Mouse (Mus musculus): ENCODE measurements at regions not wholly inside any gene's neighbourhood (a gene's known extent, or its start where the extent isn't known, plus 50 kb on each side); places are given as distances from the start of the nearest gene placed in this dataset.
A peak's percentile ranks its signal among the peaks of the same experiment; 100 is the strongest.

- Histone ChIP-seq H3K27ac (no peak overlapping the region), H3K4me2 (replicated peaks) (no peak overlapping the region), H3K27me3 (no peaks in the 10 kb centered on the region), H3K4me1 (no peaks in the 10 kb centered on the region), H3K36me3 (no peaks in the 10 kb centered on the region), H3K4me3 (no peak overlapping the region), H3K9ac (no peak overlapping the region), H3K9me3 (replicated peaks) (no peaks in the 10 kb centered on the region)
- WGBS: 93% methylated on average over 5 of the region's 5 CpGs
- ATAC-seq (ENCODE audit: low FRiP score): no peak
These were observed 545.4 kb upstream of the Atp11b start for GRCm38 (mm10) chr3:35208526-35208925.

- H3K36me3 ChIP-seq: no peaks in the 10 kb centered on the region
- WGBS: 86% methylated on average over 6 of the region's 6 CpGs
These were observed 534.5 kb upstream of the Atp11b start for GRCm38 (mm10) chr3:35219394-35219793.

GRCm38 (mm10) chr3:35221183-35221582, 532.7 kb upstream of the Atp11b start:
- Histone ChIP-seq H3K9me3 (replicated peaks) (no peaks in the 10 kb centered on the region), H3K36me3 (no peaks in the 10 kb centered on the region), H3K9ac (no peak overlapping the region), H3K27me3 (peaks cover 4% of the 10 kb centered on the region; the same call in 1 of the 2 replicates), H3K4me1 (peaks cover 24% of the 10 kb centered on the region), H3K4me2 (replicated peaks) (no peak overlapping the region), H3K4me3 (no peak overlapping the region), H3K27ac (no peak overlapping the region)
- no peak for ATAC-seq (ENCODE audit: low FRiP score)
- 28% methylated on average over 3 of the region's 3 CpGs for WGBS

More at GRCm38 (mm10) chr3:35219394-35219793, 534.5 kb upstream of the Atp11b start:
- Histone ChIP-seq H3K4me1 (peaks cover 18% of the 10 kb centered on the region), H3K9me3 (replicated peaks) (no peaks in the 10 kb centered on the region), H3K4me3 (no peak overlapping the region), H3K27ac (no peak overlapping the region), H3K9ac (no peak overlapping the region), H3K4me2 (replicated peaks) (no peak overlapping the region), H3K27me3 (no peaks in the 10 kb centered on the region)
- no peak for ATAC-seq (ENCODE audit: low FRiP score)

- Histone ChIP-seq H3K4me2 (replicated peaks) (no peak overlapping the region), H3K9ac (no peak overlapping the region), H3K27ac (no peak overlapping the region), H3K4me1 (peaks cover 24% of the 10 kb centered on the region), H3K36me3 (no peaks in the 10 kb centered on the region), H3K9me3 (replicated peaks) (no peaks in the 10 kb centered on the region), H3K27me3 (peaks cover 4% of the 10 kb centered on the region; the same call in 1 of the 2 replicates), H3K4me3 (no peak overlapping the region)
- 55% methylated on average over 2 of the region's 2 CpGs for WGBS
- ATAC-seq (ENCODE audit: low FRiP score): no peak
These were observed 531.7 kb upstream of the Atp11b start for GRCm38 (mm10) chr3:35222251-35222650.

GRCm38 (mm10) chr3:35225051-35225701, 528.7 kb upstream of the Atp11b start:
- H3K27ac ChIP-seq: 0 out of 2 replicates have a peak overlapping the region, but pooled peaks have one; percentile 3

GRCm38 (mm10) chr3:35225774-35226365, 528.0 kb upstream of the Atp11b start:
- Histone ChIP-seq H3K4me1 (peaks cover 22% of the 10 kb centered on the region), H3K27me3 (peaks cover 4% of the 10 kb centered on the region; the same call in 1 of the 2 replicates), H3K27ac (no peak overlapping the region), H3K36me3 (no peaks in the 10 kb centered on the region), H3K4me2 (replicated peaks) (0 out of 2 replicates have a peak overlapping the region, but pooled peaks have one; percentile 28), H3K9me3 (replicated peaks) (no peaks in the 10 kb centered on the region), H3K9ac (no peak overlapping the region), H3K4me3 (no peak overlapping the region)
- WGBS: 48% methylated on average over 3 of the region's 3 CpGs
- no peak for ATAC-seq (ENCODE audit: low FRiP score)

More at GRCm38 (mm10) chr3:35225051-35225701, 528.7 kb upstream of the Atp11b start:
- H3K4me2 ChIP-seq (replicated peaks): peak overlapping the region; percentile 28; the same call in 1 of the 2 replicates
- peaks cover 24% of the 10 kb centered on the region for H3K4me1 ChIP-seq
- no peak overlapping the region for H3K9ac ChIP-seq
- 16% methylated on average over 12 of the region's 12 CpGs for WGBS
- H3K9me3 ChIP-seq (replicated peaks): no peaks in the 10 kb centered on the region
- ATAC-seq (ENCODE audit: low FRiP score): peak; percentile 86
- H3K27me3 ChIP-seq: peaks cover 4% of the 10 kb centered on the region; the same call in 1 of the 2 replicates
- H3K4me3 ChIP-seq: no peak overlapping the region
- no peaks in the 10 kb centered on the region for H3K36me3 ChIP-seq

- H3K27ac ChIP-seq: no peak overlapping the region
- no peak overlapping the region for H3K4me3 ChIP-seq
- H3K27me3 ChIP-seq: no peaks in the 10 kb centered on the region
- H3K9me3 ChIP-seq (replicated peaks): no peaks in the 10 kb centered on the region
- no peak for ATAC-seq (ENCODE audit: low FRiP score)
- H3K4me2 ChIP-seq (replicated peaks): no peak overlapping the region
- WGBS: 86% methylated on average over 10 of the region's 10 CpGs
- H3K36me3 ChIP-seq: no peaks in the 10 kb centered on the region
- H3K4me1 ChIP-seq: peaks cover 6% of the 10 kb centered on the region; the same call in 1 of the 2 replicates
- H3K9ac ChIP-seq: no peak overlapping the region
These were observed 522.6 kb upstream of the Atp11b start for GRCm38 (mm10) chr3:35231158-35231928.

GRCm38 (mm10) chr3:35232487-35232886, 521.4 kb upstream of the Atp11b start:
- Histone ChIP-seq H3K4me2 (replicated peaks) (no peak overlapping the region), H3K9ac (no peak overlapping the region), H3K27ac (no peak overlapping the region), H3K4me1 (peaks cover 6% of the 10 kb centered on the region; the same call in 1 of the 2 replicates), H3K36me3 (no peaks in the 10 kb centered on the region), H3K27me3 (no peaks in the 10 kb centered on the region), H3K9me3 (replicated peaks) (no peaks in the 10 kb centered on the region), H3K4me3 (no peak overlapping the region)
- no peak for ATAC-seq (ENCODE audit: low FRiP score)
- WGBS: 63% methylated on average over 1 of the region's 1 CpGs

GRCm38 (mm10) chr3:35235066-35235465, 518.8 kb upstream of the Atp11b start:
- Histone ChIP-seq H3K27ac (no peak overlapping the region), H3K4me3 (no peak overlapping the region), H3K27me3 (no peaks in the 10 kb centered on the region), H3K9ac (no peak overlapping the region), H3K9me3 (replicated peaks) (no peaks in the 10 kb centered on the region), H3K36me3 (no peaks in the 10 kb centered on the region), H3K4me2 (replicated peaks) (no peak overlapping the region), H3K4me1 (peaks cover 6% of the 10 kb centered on the region; the same call in 1 of the 2 replicates)
- no peak for ATAC-seq (ENCODE audit: low FRiP score)
- WGBS: 86% methylated on average over 3 of the region's 3 CpGs

GRCm38 (mm10) chr3:35235772-35236171, 518.1 kb upstream of the Atp11b start:
- no peak overlapping the region for H3K4me2 ChIP-seq (replicated peaks)
- peaks cover 6% of the 10 kb centered on the region; the same call in 1 of the 2 replicates for H3K4me1 ChIP-seq
- no peaks in the 10 kb centered on the region for H3K9me3 ChIP-seq (replicated peaks)
- no peaks in the 10 kb centered on the region for H3K36me3 ChIP-seq
- no peaks in the 10 kb centered on the region for H3K27me3 ChIP-seq
- WGBS: 40% methylated on average over 5 of the region's 5 CpGs
- no peak overlapping the region for H3K9ac ChIP-seq
- no peak overlapping the region for H3K27ac ChIP-seq
- H3K4me3 ChIP-seq: no peak overlapping the region
- no peak for ATAC-seq (ENCODE audit: low FRiP score)

GRCm38 (mm10) chr3:35237342-35237741, 516.6 kb upstream of the Atp11b start:
- Histone ChIP-seq H3K27ac (no peak overlapping the region), H3K4me3 (no peak overlapping the region), H3K27me3 (no peaks in the 10 kb centered on the region), H3K4me2 (replicated peaks) (no peak overlapping the region), H3K9ac (no peak overlapping the region), H3K4me1 (peaks cover 6% of the 10 kb centered on the region; the same call in 1 of the 2 replicates), H3K36me3 (no peaks in the 10 kb centered on the region), H3K9me3 (replicated peaks) (no peaks in the 10 kb centered on the region)
- ATAC-seq (ENCODE audit: low FRiP score): no peak
- 87% methylated on average over 6 of the region's 6 CpGs for WGBS

GRCm38 (mm10) chr3:35242349-35242748, 511.6 kb upstream of the Atp11b start:
- H3K4me3 ChIP-seq: no peak overlapping the region
- H3K9me3 ChIP-seq (replicated peaks): no peaks in the 10 kb centered on the region
- no peak overlapping the region for H3K27ac ChIP-seq
- no peak overlapping the region for H3K4me2 ChIP-seq (replicated peaks)
- 36% methylated on average over 6 of the region's 6 CpGs for WGBS
- H3K9ac ChIP-seq: no peak overlapping the region
- no peaks in the 10 kb centered on the region for H3K36me3 ChIP-seq
- ATAC-seq (ENCODE audit: low FRiP score): no peak
- peaks cover 4% of the 10 kb centered on the region; the same call in 1 of the 2 replicates for H3K27me3 ChIP-seq
- peaks cover 22% of the 10 kb centered on the region for H3K4me1 ChIP-seq
